Mouse (Mus musculus): ENCODE results near the gene Iqsec1.

GRCm38 (mm10) chr6:90808134-90808533 lies 180.4 kb downstream of the Iqsec1 start:
- TF ChIP-seq FLI1 (IDR thresholded peaks at IDR 0.05; ENCODE audit: low read length) (no peak), GATA1 (IDR thresholded peaks at IDR 0.05; ENCODE audit: borderline replicate concordance, low read length) (no peak)

Data from megakaryocyte, embryonic 14.5 days (primary cell).